Mouse (Mus musculus) gastrocnemius, postnatal 25 days (tissue): ENCODE data around the gene Ciita. TPM values are rescaled to one million over a fixed set of nuclear protein-coding genes. Genes with fewer than 3 reads are reported as not detected.

Experiments
- DNase-seq: peaks from one replicate; pipeline ENCODE4 v3.0.0; 2022
- total RNA-seq, 2 experiments: library from RNA; stranded (reverse); gene quantifications; 1 replicate in 1 of 2; 2 replicates in 1 of 2; pipeline ENCODE4 v1.2.3; 2021

Gene Ciita
- total RNA-seq, 2 experiments from 2014 or later: 0.11 to 0.13 TPM

DNA sequence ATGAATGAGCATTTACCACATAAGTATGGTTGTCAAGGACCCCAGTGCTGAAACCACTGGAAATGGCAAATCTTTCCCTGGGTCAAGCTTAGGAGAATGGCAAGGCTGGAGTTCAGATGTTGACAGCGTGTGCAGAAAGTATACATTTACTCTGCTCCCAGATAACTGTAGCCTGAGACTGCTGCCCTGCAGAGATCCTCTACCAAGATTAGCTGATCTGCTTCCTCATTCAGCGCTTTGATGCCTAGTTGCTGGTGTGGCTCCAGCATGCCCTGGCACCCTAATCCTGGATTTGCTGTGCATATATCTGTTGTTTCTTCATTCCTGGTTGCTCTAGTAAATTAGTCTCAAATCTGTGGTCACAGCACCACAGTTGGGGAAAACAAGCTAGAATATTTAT lies 74.0 kb downstream of the Ciita start:
- no peak for DNase-seq

DNA sequence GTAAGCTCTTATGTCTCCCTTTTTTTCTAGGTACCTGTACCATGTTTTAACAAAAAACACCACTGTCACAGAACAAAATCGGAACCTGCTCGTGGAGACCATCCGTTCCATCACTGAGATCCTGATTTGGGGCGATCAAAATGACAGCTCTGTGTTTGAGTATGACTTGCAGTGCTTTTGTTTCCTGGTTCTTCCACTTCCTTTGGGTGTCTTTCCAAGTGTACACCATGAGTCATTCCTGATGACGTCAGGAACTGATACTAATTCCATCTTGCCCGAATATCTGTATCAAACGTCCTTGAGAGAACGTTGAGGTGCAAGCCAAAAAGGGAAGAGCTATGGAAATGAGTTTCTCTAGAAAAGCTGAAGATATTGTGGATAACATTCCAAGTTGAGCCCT lies 80.1 kb downstream of the Ciita start:
- no peak for DNase-seq

DNA sequence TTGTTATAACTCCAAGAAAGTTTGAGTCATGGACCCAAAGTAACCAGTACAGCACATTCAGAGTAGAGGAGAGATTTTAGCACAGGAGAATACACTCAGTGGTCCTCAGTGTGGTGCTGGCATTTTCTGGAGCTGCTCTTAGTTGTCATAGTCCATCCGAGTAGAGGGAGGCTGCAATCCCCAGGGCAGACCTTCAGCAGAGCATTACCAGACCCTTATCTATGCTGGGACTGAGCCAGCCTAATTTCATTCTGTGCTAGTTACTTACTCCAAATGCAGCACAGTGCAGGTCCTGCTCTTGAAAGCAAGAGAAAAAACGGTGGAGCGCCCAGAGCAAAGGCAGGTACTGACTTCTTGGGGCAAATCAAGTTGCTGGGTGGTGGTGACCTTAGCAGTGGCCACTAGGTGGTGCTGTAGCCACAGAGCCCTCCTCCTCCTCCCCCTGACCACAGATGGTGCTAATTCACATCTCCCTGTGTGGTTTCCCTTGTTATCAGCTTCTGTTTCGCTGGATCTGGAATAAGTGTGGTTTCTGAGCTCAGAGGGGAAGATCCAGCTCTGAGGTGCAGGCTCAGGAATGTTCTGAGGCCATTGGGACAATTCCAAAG lies 85.5 kb downstream of the Ciita start:
- peak; percentile 57 for DNase-seq

- no peak for DNase-seq
Measured at GRCm38 (mm10) chr16:10567153-10567552, 87.3 kb downstream of the Ciita start.

DNA sequence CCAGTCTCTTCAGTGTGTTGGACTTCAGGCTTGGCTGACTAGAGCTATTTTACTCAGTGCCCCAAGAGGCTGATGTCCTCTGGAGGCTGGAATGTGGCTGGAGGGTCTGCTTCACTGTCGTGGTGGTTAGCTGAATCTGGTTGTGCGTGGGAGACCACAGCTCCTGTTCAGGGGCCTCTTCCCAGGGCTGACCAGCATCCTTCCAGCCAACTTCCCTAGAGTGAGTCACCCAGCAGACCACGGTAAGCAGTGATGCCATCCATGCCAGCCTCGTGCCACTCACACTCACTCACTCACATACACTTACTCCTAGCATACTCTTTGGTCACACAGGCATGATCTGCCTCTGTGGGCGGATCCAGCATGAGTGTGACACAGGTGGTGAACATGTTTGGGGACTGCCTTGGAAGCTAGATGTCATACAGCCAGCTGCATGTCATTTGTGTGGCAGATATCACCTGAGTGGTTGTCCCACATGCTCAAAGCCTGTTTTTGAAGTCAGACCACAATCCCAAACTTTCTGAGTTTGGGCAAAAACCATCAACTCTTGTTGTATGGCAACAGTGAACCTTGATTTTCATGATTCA lies 90.0 kb downstream of the Ciita start:
- DNase-seq: no peak

GRCm38 (mm10) chr16:10570708-10571107 lies 90.8 kb downstream of the Ciita start:
- peak; percentile 29 for DNase-seq

DNA sequence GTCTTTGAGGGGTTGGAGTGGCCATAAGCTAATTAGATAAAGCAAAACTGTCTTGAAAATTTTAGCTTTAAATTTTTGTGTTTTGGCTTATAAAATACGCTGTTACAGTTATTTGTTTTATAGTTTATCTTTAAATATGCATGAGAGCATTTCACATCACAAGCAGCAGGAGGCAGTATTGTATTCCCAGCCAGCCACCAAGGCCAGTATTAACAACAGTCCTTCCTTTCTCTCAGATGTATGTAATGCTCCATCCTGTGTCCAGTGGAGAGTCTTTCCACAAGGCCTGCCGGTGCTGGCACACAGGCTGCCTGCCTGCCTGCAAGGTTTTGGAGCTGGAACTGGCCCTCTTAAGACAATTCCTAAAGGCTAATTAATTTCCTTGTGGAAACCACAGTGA lies 92.0 kb downstream of the Ciita start:
- no peak for DNase-seq

- DNase-seq: peak; percentile 43
Measured at GRCm38 (mm10) chr16:10574936-10575335, 95.1 kb downstream of the Ciita start.

- DNase-seq: no peak
Measured at GRCm38 (mm10) chr16:10575915-10576314, 96.1 kb downstream of the Ciita start.

DNA sequence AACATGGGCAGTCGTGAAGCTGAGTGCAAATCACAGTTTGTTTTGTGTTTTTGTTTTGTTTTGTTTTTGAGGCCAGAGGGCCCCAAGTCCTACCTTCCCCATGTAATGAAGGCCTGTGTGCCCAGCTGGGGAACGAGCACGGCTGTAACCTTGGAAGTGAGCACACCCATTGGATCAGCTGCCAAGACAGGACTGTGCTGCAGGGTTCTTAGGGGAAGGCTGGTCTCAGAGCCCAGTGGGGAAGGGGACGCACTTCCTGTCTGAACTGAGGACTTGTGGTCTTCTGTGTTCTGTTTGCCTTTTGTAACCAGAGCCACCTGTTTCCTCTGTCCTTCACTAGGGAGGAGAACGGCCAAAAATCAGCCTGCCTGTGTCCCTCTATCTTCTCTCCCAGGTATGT lies 97.7 kb downstream of the Ciita start:
- no peak for DNase-seq

Other genes starting within 250 kb of the Ciita start
- 1 to 10 TPM; 5.7 to 7.8 TPM for gene Emp2, start 166.1 kb upstream of the Ciita start, total RNA-seq
- gene Tekt5, start 84.6 kb upstream of the Ciita start, total RNA-seq: not detected
- gene Nubp1, start 68.1 kb upstream of the Ciita start, total RNA-seq: 1 to 10 TPM; 6.3 to 6.6 TPM
- under 1 TPM; 0.36 to 0.40 TPM for gene Tvp23a, start 32.7 kb upstream of the Ciita start, total RNA-seq
- 10 to 100 TPM; 43.0 to 43.1 TPM for gene Dexi, start 63.0 kb downstream of the Ciita start, total RNA-seq
- 10 to 100 TPM; 51.2 to 62.2 TPM for gene Clec16a, start 65.3 kb downstream of the Ciita start, total RNA-seq